Mouse (Mus musculus): ENCODE data around the gene Hira. TPM values are rescaled to one million over a fixed set of nuclear protein-coding genes. Genes with fewer than 3 reads are reported as not detected.

Hira gene
- polyA plus RNA-seq, 1 experiment from 2014 or later: 9.2 TPM

DNA sequence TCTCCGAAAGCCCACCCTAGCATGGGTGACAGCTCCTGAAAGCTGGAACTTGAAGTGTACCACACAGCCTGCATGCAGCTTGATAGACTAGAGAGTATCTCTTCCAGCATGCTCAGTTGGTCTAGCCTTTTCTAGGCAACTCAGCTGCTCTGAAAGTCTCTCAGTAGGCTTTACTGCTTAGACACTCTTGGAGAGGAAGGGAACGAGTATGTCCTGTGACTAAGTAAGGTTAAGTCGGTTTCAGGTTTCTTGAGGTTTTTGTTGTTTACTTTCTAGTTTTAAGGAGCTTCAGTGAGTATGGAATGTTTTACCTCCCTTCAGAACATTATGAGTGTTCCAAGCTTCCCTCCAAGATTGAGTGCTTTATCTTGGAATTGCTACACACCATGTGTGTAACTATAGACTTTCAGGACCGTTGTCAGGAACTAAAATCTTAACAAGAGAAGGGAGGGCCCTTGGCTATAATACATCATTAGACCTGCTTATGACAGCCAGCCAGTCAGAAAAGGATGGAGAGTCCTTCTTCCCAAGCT lies 17.1 kb downstream of the Hira start:
- no peak overlapping the region for H3K4me3 ChIP-seq (ENCODE audit: low read depth, low read length)
- peaks cover 9% of the 10 kb centered on the region for H3K36me3 ChIP-seq (ENCODE audit: control insufficient read depth, insufficient read depth, low read length)
- WGBS (ENCODE audit: insufficient replicate concordance): 79% methylated on average over 4 of the region's 4 CpGs
- H3K9ac ChIP-seq (ENCODE audit: low read depth, low read length): no peak overlapping the region
- H3K27me3 ChIP-seq (ENCODE audit: control insufficient read depth, insufficient read depth, low read length): no peaks in the 10 kb centered on the region
- H3K9me3 ChIP-seq (replicated peaks; ENCODE audit: control insufficient read depth, low read length): no peaks in the 10 kb centered on the region
- no peak overlapping the region for H3K27ac ChIP-seq (ENCODE audit: low read depth, low read length)
- ATAC-seq (replicated peaks; ENCODE audit: insufficient number of reproducible peaks, low FRiP score, low TSS enrichment): no peak
- H3K4me2 ChIP-seq: no peak overlapping the region
- H3K4me1 ChIP-seq (ENCODE audit: control insufficient read depth, insufficient read depth, low read length): no peaks in the 10 kb centered on the region

- Histone ChIP-seq H3K4me2 (no peak overlapping the region), H3K9ac (ENCODE audit: low read depth, low read length) (no peak overlapping the region), H3K36me3 (ENCODE audit: control insufficient read depth, insufficient read depth, low read length) (peaks cover 15% of the 10 kb centered on the region), H3K4me1 (ENCODE audit: control insufficient read depth, insufficient read depth, low read length) (no peaks in the 10 kb centered on the region), H3K27ac (ENCODE audit: low read depth, low read length) (no peak overlapping the region), H3K4me3 (ENCODE audit: low read depth, low read length) (no peak overlapping the region), H3K9me3 (replicated peaks; ENCODE audit: control insufficient read depth, low read length) (no peaks in the 10 kb centered on the region), H3K27me3 (ENCODE audit: control insufficient read depth, insufficient read depth, low read length) (no peaks in the 10 kb centered on the region)
- ATAC-seq (replicated peaks; ENCODE audit: insufficient number of reproducible peaks, low FRiP score, low TSS enrichment): no peak
- 77% methylated on average over 3 of the region's 3 CpGs for WGBS (ENCODE audit: insufficient replicate concordance)
Observed at GRCm38 (mm10) chr16:18895249-18895648, 18.4 kb downstream of the Hira start.

GRCm38 (mm10) chr16:18896429-18896828 lies 19.6 kb downstream of the Hira start:
- H3K27me3 ChIP-seq (ENCODE audit: control insufficient read depth, insufficient read depth, low read length): no peaks in the 10 kb centered on the region
- H3K4me1 ChIP-seq (ENCODE audit: control insufficient read depth, insufficient read depth, low read length): no peaks in the 10 kb centered on the region
- H3K27ac ChIP-seq (ENCODE audit: low read depth, low read length): no peak overlapping the region
- no peak overlapping the region for H3K4me2 ChIP-seq
- H3K36me3 ChIP-seq (ENCODE audit: control insufficient read depth, insufficient read depth, low read length): peaks cover 15% of the 10 kb centered on the region
- no peak overlapping the region for H3K4me3 ChIP-seq (ENCODE audit: low read depth, low read length)
- no peaks in the 10 kb centered on the region for H3K9me3 ChIP-seq (replicated peaks; ENCODE audit: control insufficient read depth, low read length)
- 70% methylated on average over 10 of the region's 10 CpGs for WGBS (ENCODE audit: insufficient replicate concordance)
- no peak overlapping the region for H3K9ac ChIP-seq (ENCODE audit: low read depth, low read length)
- no peak for ATAC-seq (replicated peaks; ENCODE audit: insufficient number of reproducible peaks, low FRiP score, low TSS enrichment)

DNA sequence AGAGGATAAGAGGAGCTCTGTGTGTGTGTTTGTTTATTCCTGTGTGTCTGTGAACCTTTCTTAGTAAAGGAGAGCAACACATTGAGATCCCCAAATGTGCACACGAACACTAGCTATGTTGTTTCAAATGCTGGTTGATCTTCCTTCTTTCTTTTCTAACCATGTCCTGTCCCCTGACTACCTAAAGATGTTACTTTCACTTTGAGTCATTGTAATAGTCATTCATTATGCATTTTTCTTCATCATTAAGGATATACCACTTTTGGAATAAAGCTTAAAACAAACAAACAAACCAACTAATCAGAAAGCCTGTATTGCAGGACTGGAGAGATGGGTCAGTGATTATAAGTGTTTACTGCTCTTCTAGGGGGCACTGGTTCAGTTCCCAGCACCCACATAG lies 28.8 kb downstream of the Hira start:
- Histone ChIP-seq H3K27ac (ENCODE audit: low read depth, low read length) (no peak overlapping the region), H3K9me3 (replicated peaks; ENCODE audit: control insufficient read depth, low read length) (no peaks in the 10 kb centered on the region), H3K4me3 (ENCODE audit: low read depth, low read length) (no peak overlapping the region), H3K36me3 (ENCODE audit: control insufficient read depth, insufficient read depth, low read length) (peaks cover 5% of the 10 kb centered on the region), H3K27me3 (ENCODE audit: control insufficient read depth, insufficient read depth, low read length) (no peaks in the 10 kb centered on the region), H3K9ac (ENCODE audit: low read depth, low read length) (no peak overlapping the region), H3K4me1 (ENCODE audit: control insufficient read depth, insufficient read depth, low read length) (no peaks in the 10 kb centered on the region), H3K4me2 (no peak overlapping the region)
- WGBS (ENCODE audit: insufficient replicate concordance): 94% methylated on average over 1 of the region's 1 CpGs
- ATAC-seq (replicated peaks; ENCODE audit: insufficient number of reproducible peaks, low FRiP score, low TSS enrichment): no peak

DNA sequence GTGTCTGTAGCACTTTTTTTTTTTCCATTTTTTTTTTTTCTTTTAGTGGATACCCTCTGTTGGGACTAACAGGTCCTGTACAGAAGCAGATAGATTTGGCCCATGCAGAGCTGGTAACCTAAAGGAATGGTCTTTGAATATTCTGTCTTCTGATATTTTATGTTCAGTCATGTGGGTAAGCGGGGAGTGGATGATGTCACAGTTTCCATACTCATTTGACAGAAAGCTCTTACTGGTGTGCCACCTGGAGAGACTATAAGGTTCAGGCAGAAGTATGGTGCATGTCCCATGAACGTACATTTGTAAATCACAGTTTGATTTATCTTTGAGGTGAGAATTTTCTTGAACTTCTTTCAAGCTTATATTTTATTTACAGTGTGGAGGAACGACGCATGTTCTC lies 39.2 kb downstream of the Hira start:
- Histone ChIP-seq H3K27ac (ENCODE audit: low read depth, low read length) (no peak overlapping the region), H3K4me2 (no peak overlapping the region), H3K36me3 (ENCODE audit: control insufficient read depth, insufficient read depth, low read length) (peaks cover 20% of the 10 kb centered on the region), H3K4me3 (ENCODE audit: low read depth, low read length) (no peak overlapping the region), H3K9me3 (replicated peaks; ENCODE audit: control insufficient read depth, low read length) (no peaks in the 10 kb centered on the region), H3K9ac (ENCODE audit: low read depth, low read length) (no peak overlapping the region), H3K27me3 (ENCODE audit: control insufficient read depth, insufficient read depth, low read length) (no peaks in the 10 kb centered on the region), H3K4me1 (ENCODE audit: control insufficient read depth, insufficient read depth, low read length) (no peaks in the 10 kb centered on the region)
- ATAC-seq (replicated peaks; ENCODE audit: insufficient number of reproducible peaks, low FRiP score, low TSS enrichment): no peak
- 94% methylated on average over 4 of the region's 4 CpGs for WGBS (ENCODE audit: insufficient replicate concordance)

- H3K27ac ChIP-seq (ENCODE audit: low read depth, low read length): no peak overlapping the region
- no peak overlapping the region for H3K4me2 ChIP-seq
- H3K9me3 ChIP-seq (replicated peaks; ENCODE audit: control insufficient read depth, low read length): no peaks in the 10 kb centered on the region
- no peak overlapping the region for H3K4me3 ChIP-seq (ENCODE audit: low read depth, low read length)
- 87% methylated on average over 2 of the region's 2 CpGs for WGBS (ENCODE audit: insufficient replicate concordance)
- H3K36me3 ChIP-seq (ENCODE audit: control insufficient read depth, insufficient read depth, low read length): peaks cover 34% of the 10 kb centered on the region
- no peak overlapping the region for H3K9ac ChIP-seq (ENCODE audit: low read depth, low read length)
- H3K27me3 ChIP-seq (ENCODE audit: control insufficient read depth, insufficient read depth, low read length): no peaks in the 10 kb centered on the region
- no peak for ATAC-seq (replicated peaks; ENCODE audit: insufficient number of reproducible peaks, low FRiP score, low TSS enrichment)
- H3K4me1 ChIP-seq (ENCODE audit: control insufficient read depth, insufficient read depth, low read length): no peaks in the 10 kb centered on the region
Observed at GRCm38 (mm10) chr16:18921771-18922170, 44.9 kb downstream of the Hira start.

GRCm38 (mm10) chr16:18927963-18928362 lies 51.1 kb downstream of the Hira start:
- H3K4me3 ChIP-seq (ENCODE audit: low read depth, low read length): no peak overlapping the region
- ATAC-seq (replicated peaks; ENCODE audit: insufficient number of reproducible peaks, low FRiP score, low TSS enrichment): no peak
- H3K4me2 ChIP-seq: no peak overlapping the region
- H3K4me1 ChIP-seq (ENCODE audit: control insufficient read depth, insufficient read depth, low read length): no peaks in the 10 kb centered on the region
- no peaks in the 10 kb centered on the region for H3K9me3 ChIP-seq (replicated peaks; ENCODE audit: control insufficient read depth, low read length)
- H3K27ac ChIP-seq (ENCODE audit: low read depth, low read length): no peak overlapping the region
- H3K27me3 ChIP-seq (ENCODE audit: control insufficient read depth, insufficient read depth, low read length): no peaks in the 10 kb centered on the region
- WGBS (ENCODE audit: insufficient replicate concordance): 91% methylated on average over 1 of the region's 1 CpGs
- H3K9ac ChIP-seq (ENCODE audit: low read depth, low read length): no peak overlapping the region
- peaks cover 22% of the 10 kb centered on the region for H3K36me3 ChIP-seq (ENCODE audit: control insufficient read depth, insufficient read depth, low read length)

GRCm38 (mm10) chr16:18938321-18939082 lies 61.7 kb downstream of the Hira start:
- no peaks in the 10 kb centered on the region for H3K27me3 ChIP-seq (ENCODE audit: control insufficient read depth, insufficient read depth, low read length)
- H3K36me3 ChIP-seq (ENCODE audit: control insufficient read depth, insufficient read depth, low read length): peaks cover 19% of the 10 kb centered on the region
- H3K4me3 ChIP-seq (ENCODE audit: low read depth, low read length): no peak overlapping the region
- H3K4me1 ChIP-seq (ENCODE audit: control insufficient read depth, insufficient read depth, low read length): no peaks in the 10 kb centered on the region
- no peak for ATAC-seq (replicated peaks; ENCODE audit: insufficient number of reproducible peaks, low FRiP score, low TSS enrichment)
- no peak overlapping the region for H3K4me2 ChIP-seq
- H3K27ac ChIP-seq (ENCODE audit: low read depth, low read length): no peak overlapping the region
- no peak overlapping the region for H3K9ac ChIP-seq (ENCODE audit: low read depth, low read length)
- no peaks in the 10 kb centered on the region for H3K9me3 ChIP-seq (replicated peaks; ENCODE audit: control insufficient read depth, low read length)
- 86% methylated on average over 5 of the region's 5 CpGs for WGBS (ENCODE audit: insufficient replicate concordance)

- ATAC-seq (replicated peaks; ENCODE audit: insufficient number of reproducible peaks, low FRiP score, low TSS enrichment): no peak
- H3K4me2 ChIP-seq: no peak overlapping the region
- WGBS (ENCODE audit: insufficient replicate concordance): 90% methylated on average over 6 of the region's 6 CpGs
- no peak overlapping the region for H3K4me3 ChIP-seq (ENCODE audit: low read depth, low read length)
- H3K27me3 ChIP-seq (ENCODE audit: control insufficient read depth, insufficient read depth, low read length): no peaks in the 10 kb centered on the region
- H3K4me1 ChIP-seq (ENCODE audit: control insufficient read depth, insufficient read depth, low read length): no peaks in the 10 kb centered on the region
- no peaks in the 10 kb centered on the region for H3K9me3 ChIP-seq (replicated peaks; ENCODE audit: control insufficient read depth, low read length)
- no peak overlapping the region for H3K9ac ChIP-seq (ENCODE audit: low read depth, low read length)
- H3K27ac ChIP-seq (ENCODE audit: low read depth, low read length): no peak overlapping the region
- H3K36me3 ChIP-seq (ENCODE audit: control insufficient read depth, insufficient read depth, low read length): peaks cover 27% of the 10 kb centered on the region
Observed at GRCm38 (mm10) chr16:18943906-18944305, 67.1 kb downstream of the Hira start.
